Mouse (Mus musculus) adrenal gland, postnatal 0 days (tissue): ENCODE measurements around the gene Eng. TPM values are rescaled to one million over a fixed set of nuclear protein-coding genes. Genes with fewer than 3 reads are reported as not detected.

Source experiments
- microRNA-seq: library from miRNA; unstranded; fragments of <30 nt; microRNA quantifications from one replicate; pipeline ENCODE4, GENCODE M21; 2016; ENCODE audit warnings: borderline replicate concordance; ENCODE audit not compliant: insufficient number of aligned reads
- polyA plus RNA-seq: library from polyadenylated mRNA; unstranded; fragments of >200 nt; fragmentation: Nextera tagmentation; extraction: Ambion mirVana; gene quantifications from 2 replicates; pipeline ENCODE4 v1.2.1, GENCODE M21; 2015

The Eng gene
- 48.8 and 66.6 TPM in 2 replicates for polyA plus RNA-seq

DNA sequence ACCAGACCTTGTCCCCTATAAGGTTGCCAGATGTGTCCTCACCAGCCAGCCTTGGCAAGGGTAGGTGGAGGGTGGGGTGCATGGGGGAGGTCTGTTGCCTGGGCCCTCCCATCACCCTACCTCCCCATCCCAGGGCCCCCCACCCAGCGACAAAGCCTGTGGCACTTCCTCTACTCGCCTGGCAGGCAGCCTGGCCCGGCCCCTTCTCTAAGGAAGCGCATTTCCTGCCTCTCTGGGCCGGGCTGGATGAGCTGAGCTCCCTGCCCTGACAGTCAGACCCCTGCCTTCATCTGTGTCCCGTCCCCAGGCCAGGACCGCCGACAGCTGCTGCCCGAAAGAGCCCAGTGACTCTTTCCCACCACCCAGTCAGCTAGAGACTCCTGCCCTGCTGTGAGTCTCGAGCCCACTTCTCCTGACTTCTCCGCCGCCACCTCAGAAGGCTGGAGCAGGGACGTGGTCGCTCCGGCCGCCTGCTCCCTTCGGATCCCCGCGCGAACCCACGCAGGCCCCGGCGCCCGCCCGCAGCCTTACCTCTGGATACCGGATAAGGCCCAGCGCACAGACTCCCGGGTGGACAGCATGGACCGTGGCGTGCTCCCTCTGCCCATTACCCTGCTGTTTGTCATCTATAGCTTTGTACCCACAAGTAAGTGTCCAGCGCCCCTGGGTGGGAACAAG is at the start of gene Eng:
Gene Eng, plus strand, starts transcription at position 217 of the 678 bp plus-strand sequence.

DNA sequence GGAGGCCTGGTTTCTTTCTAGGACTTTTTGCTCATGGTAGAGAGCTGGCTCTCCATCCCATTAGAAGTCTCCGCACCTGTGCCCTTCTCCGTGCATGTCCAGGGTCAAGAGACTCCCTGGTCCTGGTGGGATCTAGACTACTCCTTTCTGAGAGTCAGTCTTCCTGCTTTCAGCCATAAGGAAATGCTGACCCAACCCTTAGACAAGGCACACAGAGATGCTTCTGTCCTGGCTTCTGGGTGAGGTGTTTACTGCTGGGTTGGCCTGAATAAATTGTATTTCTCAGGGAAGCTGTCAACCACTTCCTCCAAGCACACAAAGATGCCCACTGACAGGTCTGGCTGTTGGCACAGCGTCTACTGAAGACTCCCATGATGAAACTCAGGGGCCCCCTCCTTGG is 47.0 kb upstream of the Eng start, which contains the start of gene St6galnac6:
Gene St6galnac6, plus strand, starts transcription at position 301 of the 400 bp plus-strand sequence.

DNA sequence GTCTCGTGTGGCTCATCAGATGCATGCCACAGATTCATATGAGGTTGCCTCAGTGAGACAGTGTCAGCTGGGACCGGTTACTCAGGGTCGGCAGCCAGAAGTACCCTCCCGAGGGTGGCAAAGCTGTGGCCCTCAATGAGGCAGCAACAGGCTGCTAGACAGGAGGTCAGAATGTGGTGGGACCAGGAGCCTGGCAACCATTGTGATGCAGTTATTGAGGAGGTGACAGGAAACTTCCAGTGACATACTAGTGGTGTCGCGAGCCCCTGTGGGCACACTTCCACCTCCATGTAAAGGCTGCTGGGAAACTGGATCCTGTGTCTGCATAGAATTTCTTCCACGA is 24.9 kb upstream of the Eng start, which contains the start of gene Ak1:
Gene Ak1, plus strand, starts transcription at position 242 of the 343 bp plus-strand sequence.

DNA sequence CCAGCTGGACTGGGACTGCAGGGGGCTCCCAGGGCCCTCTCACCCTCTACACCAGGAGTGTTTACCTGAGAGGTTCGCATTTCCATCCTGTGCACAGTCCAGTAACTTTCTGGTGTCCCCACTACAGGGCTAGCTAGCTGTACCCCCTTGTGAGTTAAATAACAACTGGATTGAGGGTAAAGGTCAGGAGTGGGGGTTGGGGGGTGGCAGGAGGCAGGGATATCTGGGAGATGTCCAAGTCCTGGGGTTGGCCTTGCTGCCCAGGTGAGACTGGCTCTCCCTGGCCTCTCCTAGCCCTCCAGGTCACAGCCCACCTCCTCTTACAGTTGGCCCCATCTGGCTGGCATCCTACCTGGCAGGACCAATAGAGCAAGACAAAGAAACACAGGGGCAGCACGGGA is 57.6 kb downstream of the Eng start, which contains the start of gene Fpgs:
Gene Fpgs, minus strand, starts transcription at position 125 of the 401 bp plus-strand sequence.

DNA sequence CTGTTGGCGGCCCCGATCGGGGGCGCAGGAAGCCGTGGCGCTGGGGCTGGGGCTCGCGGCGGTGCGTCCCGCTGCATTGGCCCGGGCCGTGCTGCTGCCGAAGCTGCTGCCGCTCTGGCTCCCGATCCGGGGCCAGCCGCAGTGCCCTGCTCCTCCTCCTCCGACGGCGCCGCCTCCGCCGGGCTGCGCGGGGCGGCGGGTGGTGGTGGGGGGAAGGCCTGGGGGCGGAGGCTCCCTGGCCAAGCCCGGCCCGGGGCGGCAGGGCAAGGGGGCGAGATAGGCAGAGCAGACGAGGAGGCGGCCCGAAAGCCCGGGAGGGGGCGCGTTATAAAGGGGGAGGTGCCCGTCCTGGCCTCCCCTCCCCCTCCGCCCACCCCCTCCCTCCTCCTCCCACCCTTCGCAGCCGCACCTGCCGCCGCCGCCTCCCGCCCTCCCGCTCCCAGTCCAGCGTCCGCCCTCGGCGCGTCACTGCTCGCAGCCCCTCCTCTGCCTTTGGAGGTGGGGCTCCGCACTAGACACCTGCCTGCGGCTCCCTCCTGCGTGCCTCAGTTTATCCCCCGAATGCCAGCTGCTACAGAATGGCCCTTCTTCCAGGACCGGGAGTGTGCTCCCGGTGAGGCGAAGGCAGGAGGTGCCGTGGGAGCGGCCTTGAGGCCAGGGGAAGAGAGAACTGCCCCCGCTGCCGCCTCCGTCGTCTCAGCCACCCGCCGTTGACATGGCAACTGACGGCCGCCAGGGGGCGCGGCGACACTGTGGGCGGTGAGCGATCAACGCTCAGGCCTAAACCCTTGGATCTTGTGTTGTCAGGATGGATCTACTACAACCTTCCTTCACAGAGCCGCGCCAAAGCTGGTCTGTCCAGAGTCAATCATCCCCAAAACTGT is 66.8 kb downstream of the Eng start, which contains the start of gene Cdk9:
Gene Cdk9, minus strand, starts transcription at position 143 of the 884 bp plus-strand sequence.

DNA sequence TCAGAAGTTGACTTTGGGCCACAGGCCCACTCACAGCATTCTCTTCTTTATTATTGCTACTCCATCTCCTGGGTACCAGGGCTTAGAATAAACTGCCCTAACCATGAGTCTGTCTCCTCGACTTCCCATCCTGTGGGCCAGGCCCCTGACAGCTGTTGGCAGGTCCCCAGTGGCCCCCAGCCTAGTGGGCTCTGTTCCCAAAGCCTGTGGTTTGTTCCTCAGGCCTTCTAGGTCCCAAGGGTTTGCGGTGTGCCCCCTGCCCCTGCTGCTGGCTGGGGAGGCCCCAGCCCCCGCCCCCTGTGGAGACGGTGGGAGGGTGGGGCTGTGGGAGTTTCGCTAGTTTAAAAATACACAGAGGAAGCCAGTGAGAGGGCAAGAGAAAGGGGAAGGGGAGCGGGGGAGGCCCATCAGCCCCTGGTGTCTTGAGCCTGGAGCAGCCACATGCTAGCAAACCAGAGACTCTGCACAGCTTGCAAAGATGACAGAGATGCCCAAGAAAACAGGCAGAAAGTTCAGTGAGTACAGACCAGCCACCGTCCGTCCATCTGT is 74.4 kb downstream of the Eng start, which contains the start of gene Sh2d3c:
Gene Sh2d3c, plus strand, starts transcription at position 375 of the 549 bp plus-strand sequence.

Small RNAs within 50 kb of the gene (microRNA-seq; reads per million reads assigned to microRNA genes)
- gene Gm47291 (not detected), gene Mir1954 (not detected), gene Mir2861 (not detected), gene Mir3960 (not detected), gene Mir8093 (not detected)

Other genes starting within 250 kb of the Eng start
- gene Naif1, start 196.1 kb upstream of the Eng start, polyA plus RNA-seq, result 3.0 and 4.1 TPM in 2 replicates
- gene Slc25a25, start 195.2 kb upstream of the Eng start, polyA plus RNA-seq, result 11.9 and 21.1 TPM in 2 replicates
- gene Fam102a, start 111.3 kb upstream of the Eng start, polyA plus RNA-seq, result 12.2 and 13.5 TPM in 2 replicates
- gene Dpm2, start 75.7 kb upstream of the Eng start, polyA plus RNA-seq, result 84.7 and 92.7 TPM in 2 replicates
- 0.23 and 0.30 TPM in 2 replicates for gene Pip5kl1, start 71.8 kb upstream of the Eng start, polyA plus RNA-seq
- gene 9430097D07Rik, start 70.9 kb upstream of the Eng start, polyA plus RNA-seq, result 0.14 and 0.32 TPM in 2 replicates
- 10.8 and 12.2 TPM in 2 replicates for gene St6galnac4, start 59.5 kb upstream of the Eng start, polyA plus RNA-seq
- gene St6galnac6, start 46.9 kb upstream of the Eng start, polyA plus RNA-seq, result 21.6 and 31.5 TPM in 2 replicates
- 41.5 and 46.4 TPM in 2 replicates for gene Ak1, start 24.8 kb upstream of the Eng start, polyA plus RNA-seq
- 18.9 and 30.7 TPM in 2 replicates for gene Fpgs, start 57.5 kb downstream of the Eng start, polyA plus RNA-seq
- gene Cdk9, start 66.5 kb downstream of the Eng start, polyA plus RNA-seq, result 68.7 and 83.3 TPM in 2 replicates
- gene Sh2d3c, start 74.5 kb downstream of the Eng start, polyA plus RNA-seq, result 23.3 and 23.8 TPM in 2 replicates
- 0.61 and 0.76 TPM in 2 replicates for gene 6330409D20Rik, start 94.4 kb downstream of the Eng start, polyA plus RNA-seq
- 36.1 and 50.2 TPM in 2 replicates for gene Tor2a, start 110.6 kb downstream of the Eng start, polyA plus RNA-seq
- 0.07 TPM in 1 of 2 replicates, not detected in the other for gene Ttc16, start 129.0 kb downstream of the Eng start, polyA plus RNA-seq
- 2.3 and 3.2 TPM in 2 replicates for gene Ptrh1, start 129.2 kb downstream of the Eng start, polyA plus RNA-seq
- gene Cfap157, start 137.8 kb downstream of the Eng start, polyA plus RNA-seq, result 0.11 TPM in 1 of 2 replicates, not detected in the other
- 24.2 and 45.3 TPM in 2 replicates for gene Stxbp1, start 200.7 kb downstream of the Eng start, polyA plus RNA-seq
- gene Fam129b, start 229.5 kb downstream of the Eng start, polyA plus RNA-seq, result 22.0 and 34.5 TPM in 2 replicates